Mouse (Mus musculus) forebrain, embryonic 11.5 days (tissue): ENCODE data around the gene 1700122O11Rik. TPM values are rescaled to one million over a fixed set of nuclear protein-coding genes. Genes with fewer than 3 reads are reported as not detected.

ENCODE experiments used
- ATAC-seq: fragments of 200-750 bp; cut with Nextera tagmentation; replicated peaks from 2 replicates; pipeline ENCODE4 v1.8.0; 2017; ENCODE audit warnings: moderate TSS enrichment; ENCODE audit not compliant: low FRiP score
- DNase-seq: peaks from one replicate; pipeline ENCODE4 v3.0.0-alpha.2; 2017; ENCODE audit warnings: low spot score
- H3K27ac ChIP-seq: fragments of 300-500 bp; sonication (generic); 2 replicates; pipeline ENCODE4 v1.5.1; 2014; ENCODE audit warnings: low read depth, low read length
- H3K27me3 ChIP-seq: fragments of 300-500 bp; sonication (generic); 2 replicates; pipeline ENCODE4 v1.6.1; 2014; ENCODE audit warnings: mild to moderate bottlenecking, low read length, mixed read lengths; ENCODE audit not compliant: control insufficient read depth, insufficient read depth
- H3K36me3 ChIP-seq: fragments of 300-500 bp; sonication (generic); 2 replicates; pipeline ENCODE4 v1.6.1; 2014; ENCODE audit warnings: mild to moderate bottlenecking, low read length, moderate library complexity, mixed read lengths; ENCODE audit not compliant: control insufficient read depth, insufficient read depth
- H3K4me1 ChIP-seq: fragments of 300-500 bp; sonication (generic); replicated peaks from 2 replicates; pipeline ENCODE4 v1.6.1; 2014; ENCODE audit warnings: low read length, mixed read lengths; ENCODE audit not compliant: control insufficient read depth, insufficient read depth
- H3K4me2 ChIP-seq: fragments of 300-500 bp; sonication (generic); 2 replicates; pipeline ENCODE4 v1.6.1; 2014; ENCODE audit warnings: low read depth, mild to moderate bottlenecking, low read length, moderate library complexity, mixed read lengths; ENCODE audit not compliant: severe bottlenecking
- H3K4me3 ChIP-seq: fragments of 300-500 bp; sonication (generic); 2 replicates; pipeline ENCODE4 v1.5.1; 2014; ENCODE audit warnings: low read depth, low read length
- H3K9ac ChIP-seq: fragments of 300-500 bp; sonication (generic); 2 replicates; pipeline ENCODE4 v1.6.1; 2014; ENCODE audit warnings: low read length
- H3K9me3 ChIP-seq: fragments of 300-500 bp; sonication (generic); 2 replicates; pipeline ENCODE4 v1.6.1; 2016; ENCODE audit warnings: low read length, mixed read lengths; ENCODE audit not compliant: control insufficient read depth
- WGBS: fragments of 180-500 bp; shearing (Covaris S2); extraction: QIAGEN DNeasy Blood & Tissue Kit; methylation state at CpG from one replicate; pipeline ENCODE4 v1.1.7; 2014; 5-methylcytosine and 5-hydroxymethylcytosine counted together
- polyA plus RNA-seq: library from polyadenylated mRNA; unstranded; fragments of >200 nt; fragmentation: Nextera tagmentation; extraction: Ambion mirVana; gene quantifications from 2 replicates; pipeline ENCODE4 v1.2.1, GENCODE M21; 2014

The 1700122O11Rik gene
- polyA plus RNA-seq, 1 experiment from 2014 or later: not detected

GRCm38 (mm10) chr17:48016566-48016965 lies 21.5 kb downstream of the 1700122O11Rik start:
- Histone ChIP-seq H3K9ac (no peak overlapping the region), H3K27me3 (no peaks in the 10 kb centered on the region), H3K36me3 (no peaks in the 10 kb centered on the region), H3K27ac (no peak overlapping the region), H3K4me2 (no peak overlapping the region), H3K4me1 (peaks cover 4% of the 10 kb centered on the region; the same call in 1 of the 2 replicates), H3K4me3 (no peak overlapping the region), H3K9me3 (no peaks in the 10 kb centered on the region)
- DNase-seq: no peak
- ATAC-seq: no peak
- WGBS: 90% methylated on average over 5 of the region's 5 CpGs

- Histone ChIP-seq H3K4me2 (no peak overlapping the region), H3K27me3 (no peaks in the 10 kb centered on the region), H3K36me3 (no peaks in the 10 kb centered on the region), H3K9me3 (no peaks in the 10 kb centered on the region), H3K4me1 (no peaks in the 10 kb centered on the region), H3K4me3 (no peak overlapping the region), H3K27ac (no peak overlapping the region), H3K9ac (no peak overlapping the region)
- 72% methylated on average over 10 of the region's 10 CpGs for WGBS
- ATAC-seq (no peak), DNase-seq (no peak)
Observed at GRCm38 (mm10) chr17:48012561-48012960, 25.5 kb downstream of the 1700122O11Rik start.

DNA sequence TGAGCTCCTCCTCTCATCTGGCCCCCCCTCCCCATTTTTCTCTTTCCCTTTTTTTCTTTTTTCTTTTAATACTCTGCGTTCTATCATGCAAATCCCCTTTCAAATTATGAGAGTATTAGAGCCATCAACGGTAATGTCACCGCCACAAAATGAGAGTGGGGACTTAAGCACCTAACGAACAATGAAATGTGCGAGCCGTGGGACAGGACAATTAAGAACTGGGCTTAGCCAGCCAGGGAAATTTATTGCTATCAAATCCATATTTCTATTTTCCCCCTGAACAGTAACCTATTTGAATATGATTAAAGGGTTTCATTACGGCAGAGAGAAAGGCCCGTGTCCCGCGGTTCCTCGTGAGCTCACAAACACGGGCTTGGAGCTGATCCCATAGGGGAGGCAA lies 27.0 kb downstream of the 1700122O11Rik start:
- Histone ChIP-seq H3K4me1 (no peaks in the 10 kb centered on the region), H3K9ac (no peak overlapping the region), H3K4me2 (no peak overlapping the region), H3K4me3 (no peak overlapping the region), H3K27me3 (no peaks in the 10 kb centered on the region), H3K27ac (no peak overlapping the region), H3K36me3 (no peaks in the 10 kb centered on the region), H3K9me3 (no peaks in the 10 kb centered on the region)
- ATAC-seq (no peak), DNase-seq (no peak)
- 66% methylated on average over 12 of the region's 12 CpGs for WGBS

- no peak overlapping the region for H3K4me3 ChIP-seq
- H3K36me3 ChIP-seq: no peaks in the 10 kb centered on the region
- no peak for DNase-seq
- no peak overlapping the region for H3K9ac ChIP-seq
- no peak overlapping the region for H3K4me2 ChIP-seq
- WGBS: 87% methylated on average over 11 of the region's 11 CpGs
- no peaks in the 10 kb centered on the region for H3K9me3 ChIP-seq
- no peak for ATAC-seq
- no peak overlapping the region for H3K27ac ChIP-seq
- no peaks in the 10 kb centered on the region for H3K27me3 ChIP-seq
- H3K4me1 ChIP-seq: no peaks in the 10 kb centered on the region
Observed at GRCm38 (mm10) chr17:48010283-48010682, 27.8 kb downstream of the 1700122O11Rik start.

DNA sequence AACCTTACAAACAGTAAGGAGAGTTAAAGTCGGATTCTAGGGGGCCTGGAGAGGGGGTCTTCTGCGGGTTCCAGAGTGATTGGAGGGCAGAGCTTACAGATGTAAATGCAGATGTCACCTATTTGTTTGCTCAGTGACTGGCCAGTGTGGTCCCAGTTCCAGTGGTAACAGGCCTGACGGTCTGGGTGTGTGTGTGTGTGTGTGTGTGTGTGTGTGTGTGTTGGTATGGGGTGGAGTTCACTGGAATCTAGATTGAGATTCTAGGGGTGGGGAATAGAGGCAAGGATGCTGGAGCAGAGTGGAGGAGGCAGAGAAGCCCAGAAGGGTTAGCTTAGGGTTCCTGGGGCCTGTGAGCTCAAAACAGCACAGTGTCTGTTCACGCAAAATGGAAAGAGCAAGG lies 32.3 kb downstream of the 1700122O11Rik start:
- Histone ChIP-seq H3K36me3 (no peaks in the 10 kb centered on the region), H3K9me3 (no peaks in the 10 kb centered on the region), H3K9ac (no peak overlapping the region), H3K4me1 (peaks cover 6% of the 10 kb centered on the region; the same call in 1 of the 2 replicates), H3K27ac (no peak overlapping the region), H3K4me3 (no peak overlapping the region), H3K4me2 (no peak overlapping the region), H3K27me3 (0 out of 2 replicates have a peak, but pooled peaks cover 3% of the 10 kb centered on the region)
- DNase-seq: no peak
- WGBS: 60% methylated on average over 4 of the region's 4 CpGs
- ATAC-seq: no peak

DNA sequence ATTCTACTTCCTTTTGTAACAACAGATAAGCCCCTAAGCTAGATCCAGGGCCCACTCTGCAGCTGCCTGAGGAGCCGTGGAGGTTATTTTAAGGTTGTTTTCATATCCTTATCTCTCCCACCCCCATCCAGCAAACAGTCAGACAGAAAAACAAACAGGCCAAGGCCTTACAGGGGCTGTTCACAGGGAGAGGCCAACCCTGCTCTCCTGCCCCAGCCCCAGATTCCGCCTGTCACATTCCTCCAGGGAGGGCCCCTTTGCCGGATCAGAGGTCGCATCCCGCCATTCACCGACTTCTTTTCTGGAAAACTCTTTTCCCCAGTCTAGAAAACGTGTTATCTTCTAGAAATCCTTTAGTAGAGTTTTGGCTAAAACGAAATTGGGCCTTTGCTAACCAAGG lies 33.0 kb downstream of the 1700122O11Rik start:
- 37% methylated on average over 8 of the region's 8 CpGs for WGBS
- Histone ChIP-seq H3K9me3 (no peaks in the 10 kb centered on the region), H3K4me2 (no peak overlapping the region), H3K9ac (no peak overlapping the region), H3K36me3 (no peaks in the 10 kb centered on the region), H3K27me3 (0 out of 2 replicates have a peak, but pooled peaks cover 3% of the 10 kb centered on the region), H3K4me1 (peaks cover 6% of the 10 kb centered on the region; the same call in 1 of the 2 replicates), H3K27ac (no peak overlapping the region), H3K4me3 (no peak overlapping the region)
- ATAC-seq (no peak), DNase-seq (no peak)

GRCm38 (mm10) chr17:48004619-48005018 lies 33.5 kb downstream of the 1700122O11Rik start:
- DNase-seq (no peak), ATAC-seq (no peak)
- Histone ChIP-seq H3K27ac (no peak overlapping the region), H3K9me3 (no peaks in the 10 kb centered on the region), H3K4me1 (peaks cover 6% of the 10 kb centered on the region; the same call in 1 of the 2 replicates), H3K4me2 (no peak overlapping the region), H3K27me3 (0 out of 2 replicates have a peak, but pooled peaks cover 3% of the 10 kb centered on the region), H3K36me3 (no peaks in the 10 kb centered on the region), H3K9ac (no peak overlapping the region), H3K4me3 (no peak overlapping the region)
- WGBS: 59% methylated on average over 9 of the region's 9 CpGs

GRCm38 (mm10) chr17:48002486-48002885 lies 35.6 kb downstream of the 1700122O11Rik start:
- 64% methylated on average over 4 of the region's 4 CpGs for WGBS
- DNase-seq: no peak
- 0 out of 2 replicates have a peak, but pooled peaks cover 3% of the 10 kb centered on the region for H3K27me3 ChIP-seq
- ATAC-seq: no peak
- H3K36me3 ChIP-seq: no peaks in the 10 kb centered on the region
- no peaks in the 10 kb centered on the region for H3K9me3 ChIP-seq
- no peak overlapping the region for H3K4me3 ChIP-seq
- H3K4me2 ChIP-seq: peak overlapping the region; percentile 39; the same call in 1 of the 2 replicates
- peaks cover 6% of the 10 kb centered on the region; the same call in 1 of the 2 replicates for H3K4me1 ChIP-seq
- no peak overlapping the region for H3K9ac ChIP-seq
- no peak overlapping the region; the same call in 1 of the 2 replicates for H3K27ac ChIP-seq
